Mouse (Mus musculus) heart, adult 2 months (tissue): Measurements from ENCODE around the gene Tns4. TPM values are rescaled to one million over a fixed set of nuclear protein-coding genes. Genes with fewer than 3 reads are reported as not detected.

Source experiments
- DNase-seq, 2 experiments: peaks; one replicate each; pipeline ENCODE4 v3.0.0; 2021
- H3K27ac ChIP-seq: fragments of 200-600 bp; 2 replicates; pipeline ENCODE4 v1.8.1; 2022
- H3K27me3 ChIP-seq: fragments of 200-500 bp; 2 replicates; pipeline ENCODE4 v1.6.1; 2012; ENCODE audit warnings: mild to moderate bottlenecking, low read length, inconsistent platforms, mixed read lengths; ENCODE audit not compliant: control insufficient read depth, insufficient read depth
- H3K36me3 ChIP-seq: fragments of 200-500 bp; 2 replicates; pipeline ENCODE4 v1.6.1; 2012; ENCODE audit warnings: low read length, inconsistent platforms; ENCODE audit not compliant: control insufficient read depth, insufficient read depth
- H3K4me1 ChIP-seq: fragments of 200-500 bp; 2 replicates; pipeline ENCODE4 v1.6.1; 2011; ENCODE audit warnings: low read length; ENCODE audit not compliant: control insufficient read depth, insufficient read depth
- H3K4me3 ChIP-seq: fragments of 200-600 bp; 2 replicates; pipeline ENCODE4 v1.8.1; 2022
- H3K79me2 ChIP-seq: fragments of 200-500 bp; replicated peaks from 2 replicates; pipeline ENCODE4 v1.6.1; 2012; ENCODE audit warnings: mild to moderate bottlenecking, inconsistent platforms, low read length, moderate library complexity, mixed read lengths; ENCODE audit not compliant: control insufficient read depth, insufficient read depth
- H3K9ac ChIP-seq: fragments of 200-500 bp; 2 replicates; pipeline ENCODE4 v1.6.1; 2012; ENCODE audit warnings: low read depth, mild to moderate bottlenecking, control low read depth, inconsistent platforms, low read length, mixed read lengths
- CTCF ChIP-seq: fragments of 200-600 bp; IDR thresholded peaks from 2 replicates; pipeline ENCODE4 v1.8.1; 2022; ENCODE audit warnings: antibody characterized with exemption, mild to moderate bottlenecking, moderate library complexity
- EP300 ChIP-seq: fragments of 200-500 bp; IDR thresholded peaks from 2 replicates; pipeline ENCODE4 v1.6.1; 2011; ENCODE audit warnings: low read depth, low read length, control low read depth; ENCODE audit not compliant: insufficient read depth
- POLR2A ChIP-seq: fragments of 200-500 bp; IDR thresholded peaks from 2 replicates; pipeline ENCODE4 v1.6.1; 2011; ENCODE audit warnings: mild to moderate bottlenecking, low read depth, low read length, control low read depth; ENCODE audit not compliant: insufficient read depth
- WGBS: fragments of 180-500 bp; shearing (Covaris S2); methylation state at CpG from one replicate; pipeline ENCODE4 v1.1.7; 2018; 5-methylcytosine and 5-hydroxymethylcytosine counted together
- intact Hi-C: fragments of 180-260 bp; cut with DNase I; formaldehyde crosslinking; loops from one replicate; pipeline ENCODE4 v1.15.1; 2025
- long read RNA-seq: library from polyadenylated mRNA; stranded (forward); transcript quantifications from one replicate; pipeline ENCODE4 v2.0.0, GENCODE M21; 2021
- polyA plus RNA-seq: library from polyadenylated mRNA; depleted of rRNA; stranded (reverse); fragments of >200 nt; gene quantifications from 2 replicates; pipeline ENCODE4 v1.2.3, GENCODE M21; 2012; rRNA removed
- total RNA-seq, 2 experiments: library from RNA; stranded (reverse); gene quantifications; 2 replicates each; pipeline ENCODE4 v1.2.3; 2021

The Tns4 gene
- under 1 TPM; 0.16 to 0.23 TPM for total RNA-seq
- polyA plus RNA-seq: 0.49 and 1.1 TPM in 2 replicates
- long read RNA-seq: 0 reads

GRCm38 (mm10) chr11:99089077-99089601 lies at the start of gene Tns4:
TSS of gene Tns4 (minus strand) at chr11:99089306.
- Histone ChIP-seq H3K27ac (no peak within 1 kb of the TSS), H3K27me3 (no peaks in the 10 kb centered on the region), H3K79me2 (no peaks in the 10 kb centered on the region), H3K9ac (no peak within 1 kb of the TSS), H3K4me3 (no peak within 1 kb of the TSS), H3K4me1 (no peaks in the 10 kb centered on the region), H3K36me3 (no peaks in the 10 kb centered on the region)
- intact Hi-C loops: no loop called here
- DNase-seq: no peak
- 77% methylated on average over 14 of the region's 14 CpGs for WGBS
- no peak for TF ChIP-seq CTCF
- TF ChIP-seq EP300: no peak
- TF ChIP-seq POLR2A: no peak

DNA sequence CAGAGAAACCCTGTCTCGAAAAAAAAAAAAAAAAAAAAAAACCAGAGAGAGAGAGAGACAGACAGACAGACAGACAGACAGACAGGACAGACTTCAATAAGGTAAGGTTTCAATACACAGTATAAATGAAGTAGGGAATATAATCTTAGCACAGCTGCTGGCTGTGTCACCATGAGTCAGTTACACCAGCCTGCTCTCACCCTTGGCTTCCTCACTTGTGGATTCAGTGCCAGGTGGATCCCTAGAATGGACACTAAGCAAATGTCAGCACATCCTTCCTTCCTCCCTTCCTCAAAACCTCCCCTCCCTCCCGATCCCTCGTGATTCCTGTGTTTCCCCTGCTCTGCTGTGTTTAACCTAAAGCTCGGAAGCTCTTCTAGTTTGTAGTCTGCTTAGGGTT lies 48.3 kb upstream of the Tns4 start:
- H3K9ac ChIP-seq: no peak overlapping the region
- TF ChIP-seq POLR2A (no peak), EP300 (no peak), CTCF (no peak)

GRCm38 (mm10) chr11:99136961-99137360 lies 47.9 kb upstream of the Tns4 start:
- DNase-seq: no peak
- peaks cover 3% of the 10 kb centered on the region for H3K4me1 ChIP-seq
- no peaks in the 10 kb centered on the region for H3K79me2 ChIP-seq
- no peak overlapping the region for H3K9ac ChIP-seq
- no peaks in the 10 kb centered on the region for H3K27me3 ChIP-seq
- H3K4me3 ChIP-seq: no peak overlapping the region
- no peak overlapping the region for H3K27ac ChIP-seq
- H3K36me3 ChIP-seq: no peaks in the 10 kb centered on the region
- 83% methylated on average over 4 of the region's 4 CpGs for WGBS
- intact Hi-C loops: no loop called here
- TF ChIP-seq EP300 (no peak), CTCF (no peak), POLR2A (no peak)

More for the DNA sequence above, 48.3 kb upstream of the Tns4 start:
- H3K36me3 ChIP-seq: no peaks in the 10 kb centered on the region
- intact Hi-C loops: no loop called here
- no peak for DNase-seq
- H3K79me2 ChIP-seq: no peaks in the 10 kb centered on the region
- WGBS: 53% methylated on average over 4 of the region's 4 CpGs
- H3K27me3 ChIP-seq: no peaks in the 10 kb centered on the region
- no peak overlapping the region for H3K4me3 ChIP-seq
- no peak overlapping the region for H3K27ac ChIP-seq
- peaks cover 1% of the 10 kb centered on the region for H3K4me1 ChIP-seq

DNA sequence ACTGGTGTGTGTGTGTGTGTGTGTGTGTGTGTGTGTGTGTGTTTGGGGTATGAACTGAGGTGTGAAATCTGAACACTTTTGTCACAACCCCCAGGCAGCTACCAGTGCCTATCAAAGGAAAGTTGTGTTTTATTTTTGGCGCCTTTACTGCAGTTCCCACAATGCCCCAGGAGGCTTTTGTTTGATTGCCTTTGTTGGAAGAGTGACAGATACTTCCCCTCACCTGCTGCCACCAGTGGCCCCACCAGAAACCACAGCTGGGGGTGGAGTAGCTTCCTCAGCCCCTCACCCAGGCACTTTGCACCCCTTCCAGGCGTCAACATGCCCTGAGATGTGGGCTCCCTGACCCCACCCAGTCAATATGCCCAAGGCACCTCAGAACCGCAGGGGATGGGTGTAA lies 47.3 kb upstream of the Tns4 start:
- Histone ChIP-seq H3K27me3 (no peaks in the 10 kb centered on the region), H3K27ac (no peak overlapping the region), H3K79me2 (no peaks in the 10 kb centered on the region), H3K36me3 (no peaks in the 10 kb centered on the region), H3K4me1 (peaks cover 3% of the 10 kb centered on the region), H3K4me3 (no peak overlapping the region), H3K9ac (no peak overlapping the region)
- intact Hi-C loops: no loop called here
- DNase-seq: no peak
- WGBS: 72% methylated on average over 3 of the region's 3 CpGs
- no peak for TF ChIP-seq CTCF
- TF ChIP-seq POLR2A: no peak
- TF ChIP-seq EP300: no peak

- TF ChIP-seq CTCF (no peak), POLR2A (no peak), EP300 (no peak)
- Histone ChIP-seq H3K27me3 (no peaks in the 10 kb centered on the region), H3K79me2 (no peaks in the 10 kb centered on the region), H3K27ac (peak overlapping the region; percentile 28; the same call in 1 of the 2 replicates), H3K4me1 (peaks cover 3% of the 10 kb centered on the region), H3K4me3 (no peak overlapping the region), H3K9ac (no peak overlapping the region), H3K36me3 (no peaks in the 10 kb centered on the region)
- intact Hi-C loops: no loop called here
- DNase-seq: no peak
- WGBS: 64% methylated on average over 8 of the region's 8 CpGs
Observed at GRCm38 (mm10) chr11:99135047-99135440, 45.9 kb upstream of the Tns4 start.

DNA sequence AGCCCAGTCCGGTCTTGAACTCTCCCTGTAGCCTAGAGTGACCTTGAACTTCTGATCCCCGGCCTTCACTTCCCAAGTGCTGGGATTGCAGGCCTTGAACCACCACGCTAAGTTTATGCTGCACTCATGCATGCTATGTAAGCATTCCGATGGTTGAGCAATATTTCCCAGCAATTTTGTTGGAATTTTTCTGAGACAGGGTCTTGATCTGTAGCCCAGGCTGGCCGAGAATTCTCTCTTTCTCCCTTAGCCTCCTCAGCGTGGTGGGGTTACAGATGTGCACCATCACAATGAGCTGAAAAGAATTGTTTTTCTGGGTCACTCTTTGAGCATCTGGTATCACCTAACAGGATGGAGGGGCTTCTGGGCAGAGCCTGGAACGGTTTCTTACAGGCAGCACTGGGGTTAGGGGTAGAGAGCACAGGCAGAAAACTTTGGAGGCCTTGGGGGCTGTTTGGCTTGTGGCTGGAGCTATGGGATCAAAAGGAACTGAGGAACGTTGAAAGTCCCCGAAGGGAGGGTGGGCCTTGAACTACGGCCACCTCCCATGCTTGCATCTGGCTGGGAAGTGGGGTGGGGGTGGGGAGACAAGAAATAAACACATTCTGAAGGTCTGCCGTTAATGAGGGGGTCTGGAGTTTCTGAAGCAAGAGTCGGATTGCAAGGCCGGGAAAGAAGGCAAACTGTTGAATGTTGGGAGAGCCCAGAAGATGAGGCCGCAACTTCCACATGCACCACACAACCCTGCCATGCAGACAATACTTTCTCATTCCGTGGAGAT lies 45.4 kb upstream of the Tns4 start:
- Histone ChIP-seq H3K27ac (peak overlapping the region; percentile 28; the same call in 1 of the 2 replicates), H3K9ac (no peak overlapping the region), H3K4me3 (no peak overlapping the region), H3K79me2 (no peaks in the 10 kb centered on the region), H3K4me1 (peaks cover 3% of the 10 kb centered on the region), H3K36me3 (no peaks in the 10 kb centered on the region), H3K27me3 (no peaks in the 10 kb centered on the region)
- no peak for DNase-seq
- no peak for TF ChIP-seq CTCF
- TF ChIP-seq POLR2A: no peak
- no peak for TF ChIP-seq EP300
- 68% methylated on average over 15 of the region's 15 CpGs for WGBS
- intact Hi-C loops: no loop called here
